Mouse (Mus musculus) erythroblast, embryonic 14.5 days (primary cell): ENCODE measurements at regions not wholly inside any gene's neighbourhood (a gene's known extent, or its start where the extent isn't known, plus 50 kb on each side); places are given as distances from the start of the nearest gene placed in this dataset.

Source experiments
- GATA1 ChIP-seq: IDR thresholded peaks from 2 replicates; pipeline ENCODE4 v1.6.1; 2012; ENCODE audit warnings: low read length, inconsistent platforms, mixed read lengths
- TAL1 ChIP-seq: IDR thresholded peaks from 3 replicates; pipeline ENCODE4 v1.6.1; 2012; ENCODE audit warnings: low read length, inconsistent platforms, mixed read lengths

- TF ChIP-seq TAL1, result no peak
- TF ChIP-seq GATA1, result no peak
Observed at GRCm38 (mm10) chr13:111981103-111981502, 172.3 kb upstream of the Map3k1 start.
